Mouse (Mus musculus): ENCODE measurements around the gene Dglucy.

DNA sequence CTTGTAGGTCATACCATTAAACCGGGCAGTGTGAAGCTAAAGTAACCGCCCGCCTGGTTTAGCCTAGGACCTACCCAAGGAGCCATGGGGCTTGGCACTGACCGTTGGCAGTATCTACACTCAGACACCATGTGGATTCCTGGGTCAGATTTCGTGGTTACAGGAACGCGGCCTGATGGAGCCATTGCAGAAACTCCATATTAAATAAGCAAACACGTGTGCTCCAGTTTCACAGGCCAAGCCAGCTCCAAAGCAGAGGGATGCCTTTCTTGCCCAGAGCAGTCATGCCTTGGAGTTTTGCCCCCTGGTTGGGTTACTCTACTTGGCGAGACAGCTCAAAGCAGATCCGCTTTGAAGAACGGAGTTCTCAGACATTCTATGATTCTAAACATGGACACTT, 31.7 kb downstream of the Dglucy start:
- TF ChIP-seq TAL1 (IDR thresholded peaks at IDR 0.05; ENCODE audit: low read length) (no peak), GATA1 (IDR thresholded peaks at IDR 0.05; ENCODE audit: low read length) (no peak)

Data from erythroblast, embryonic 14.5 days (primary cell).